In the genomic region with DNA sequence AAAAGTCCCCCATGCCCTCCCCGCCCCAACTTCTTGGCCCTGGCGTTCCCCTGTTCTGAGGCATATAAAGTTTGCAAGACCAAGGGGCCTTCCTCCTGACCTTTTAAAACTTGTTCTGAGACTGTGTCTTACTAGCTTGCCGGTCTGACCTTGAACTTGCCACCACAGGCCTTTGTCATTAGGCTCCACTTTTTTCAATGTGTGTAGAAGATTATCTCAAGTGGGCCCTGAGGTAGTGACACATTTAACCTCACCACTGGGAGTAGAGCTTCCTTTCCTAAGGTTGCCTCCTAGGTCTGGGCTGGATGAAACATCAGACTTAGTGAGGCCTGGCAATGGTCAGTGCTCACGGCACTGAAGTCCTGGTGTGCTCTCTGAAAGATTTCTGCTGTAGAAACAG, we compare ENCODE assay signal across 15 mouse cellular contexts.
DNase-seq lines count a peak whose midpoint lies in the region; ATAC-seq and TF ChIP-seq lines count a peak whose summit lies in the region.
"Had no signal": no experiment of that assay in that cellular context is flagged by ENCODE, and none has a peak within 500 bp of the region (broad histone marks: within the 10 kb centered on the region; RNA-seq: fewer than 3 reads in every experiment).

No protein-coding gene starts in this region.

- H3K4me3 ChIP-seq in heart, adult 2 months: no peak overlapping the region
- no peak overlapping the region for H3K4me3 ChIP-seq in kidney, embryonic 15.5 days (replicated peaks)
- no peak overlapping the region for H3K4me3 ChIP-seq in heart, postnatal 0 days (ENCODE audit: low read depth, low read length)
- H3K4me3 ChIP-seq: intestine, embryonic 15.5 days had no signal

- H3K36me3 ChIP-seq in heart, adult 2 months (ENCODE audit: control insufficient read depth, insufficient read depth, low read length): peaks cover 9% of the 10 kb centered on the region
- H3K36me3 ChIP-seq in kidney, embryonic 15.5 days: peaks cover 36% of the 10 kb centered on the region
- H3K36me3 ChIP-seq in heart, postnatal 0 days (replicated peaks; ENCODE audit: control insufficient read depth, insufficient read depth, low read length): peaks cover 21% of the 10 kb centered on the region
- H3K36me3 ChIP-seq: intestine, embryonic 15.5 days had no signal

- no peak for TF ChIP-seq EP300 in heart, adult 2 months (IDR thresholded peaks at IDR 0.05; ENCODE audit: insufficient read depth, low read depth, low read length)
- no peak for TF ChIP-seq EP300 in heart, postnatal 0 days (IDR thresholded peaks at IDR 0.05; ENCODE audit: low read depth)

- intact Hi-C loops in heart, adult 2 months (cut with DNase I): loop anchor here (5.0 kb wide), 1 partner anchor 110 kb away; no protein-coding TSS in a partner anchor
- intact Hi-C loops in heart, postnatal 25 days (cut with DNase I): loop anchor here (5.0 kb wide), 1 partner anchor 110 kb away; no protein-coding TSS in a partner anchor

- no peak overlapping the region for H3K4me2 ChIP-seq in kidney, embryonic 15.5 days
- no peak overlapping the region for H3K4me2 ChIP-seq in heart, postnatal 0 days (ENCODE audit: low read depth, low read length)
- H3K4me2 ChIP-seq: intestine, embryonic 15.5 days had no signal

- no peak overlapping the region for H3K9ac ChIP-seq in heart, adult 2 months (ENCODE audit: low read depth, low read length)
- H3K9ac ChIP-seq in kidney, embryonic 15.5 days: no peak overlapping the region
- H3K9ac ChIP-seq in heart, postnatal 0 days (replicated peaks; ENCODE audit: low read depth, low read length): no peak overlapping the region
- H3K9ac ChIP-seq: intestine, embryonic 15.5 days had no signal

- no peaks in the 10 kb centered on the region for H3K27me3 ChIP-seq in heart, adult 2 months (ENCODE audit: control insufficient read depth, insufficient read depth, low read length)
- H3K27me3 ChIP-seq in kidney, embryonic 15.5 days: no peaks in the 10 kb centered on the region
- H3K27me3 ChIP-seq in heart, postnatal 0 days (ENCODE audit: control insufficient read depth, insufficient read depth, low read length): no peaks in the 10 kb centered on the region
- H3K27me3 ChIP-seq: intestine, embryonic 15.5 days had no signal

- no peaks in the 10 kb centered on the region for H3K79me2 ChIP-seq in heart, adult 2 months (replicated peaks; ENCODE audit: control insufficient read depth, insufficient read depth, low read length)

- no peaks in the 10 kb centered on the region for H3K4me1 ChIP-seq in heart, adult 2 months (ENCODE audit: control insufficient read depth, insufficient read depth, low read length)
- peaks cover 12% of the 10 kb centered on the region for H3K4me1 ChIP-seq in kidney, embryonic 15.5 days
- H3K4me1 ChIP-seq in heart, postnatal 0 days (ENCODE audit: control insufficient read depth, insufficient read depth): peaks cover 26% of the 10 kb centered on the region

- no peak for ATAC-seq in kidney, embryonic 15.5 days (replicated peaks; ENCODE audit: low FRiP score)
- ATAC-seq in heart, postnatal 0 days (ENCODE audit: insufficient read depth, low read depth): peak; percentile 16; the same call in 1 of the 2 replicates
- ATAC-seq: forebrain, embryonic 14.5 days; lung, postnatal 0 days had no signal

- WGBS in heart, adult 2 months: 77% methylated on average over 4 of the region's 4 CpGs
- WGBS in kidney, embryonic 15.5 days: 93% methylated on average over 4 of the region's 4 CpGs
- WGBS in heart, postnatal 0 days: 60% methylated on average over 4 of the region's 4 CpGs

- peak overlapping the region; percentile 26 for H3K27ac ChIP-seq in heart, adult 2 months
- peak overlapping the region; percentile 89; the same call in 1 of the 2 replicates for H3K27ac ChIP-seq in kidney, embryonic 15.5 days
- H3K27ac ChIP-seq in heart, postnatal 0 days (ENCODE audit: low read depth): peak overlapping the region; percentile 88

- no peak for TF ChIP-seq POLR2A in heart, adult 2 months (IDR thresholded peaks at IDR 0.05; ENCODE audit: insufficient read depth, low read depth, low read length)

- no peaks in the 10 kb centered on the region for H3K9me3 ChIP-seq in kidney, embryonic 15.5 days (replicated peaks)
- no peaks in the 10 kb centered on the region for H3K9me3 ChIP-seq in heart, postnatal 0 days (replicated peaks; ENCODE audit: control insufficient read depth, low read length)
- H3K9me3 ChIP-seq: intestine, embryonic 15.5 days had no signal

- TF ChIP-seq CTCF in heart, adult 2 months (IDR thresholded peaks at IDR 0.05): no peak
- no peak for TF ChIP-seq CTCF in heart, postnatal 0 days (IDR thresholded peaks at IDR 0.05; ENCODE audit: low read depth)

- no peak for DNase-seq in heart, adult 2 months
- DNase-seq in heart, postnatal 25 days (ENCODE audit: low spot score): no peak
- DNase-seq in kidney, adult 18-20 months: no peak
- peak; percentile 23 for DNase-seq in ES-CJ7 (ENCODE audit: low read depth, low spot score)
- peak; percentile 40 for DNase-seq in heart, postnatal 0 days (ENCODE audit: low spot score)
- no peak for DNase-seq in thymus, postnatal 4 days
- DNase-seq: cerebellum, adult 18-20 months; kidney, postnatal 10 days; layer of hippocampus, adult 9-11 months; right cerebral cortex, postnatal 4 days; thymus, adult 2 months had no signal

Comparison
In these comparisons a context has a peak if more than half of its experiments do, and no peak if none do; other contexts are left out.
1. DNase-seq: peak in ES-CJ7 (single experiment) and heart, postnatal 0 days (single experiment); none in heart, adult 2 months (0 of 2), heart, postnatal 25 days (single experiment), kidney, adult 18-20 months (single experiment) and thymus, postnatal 4 days (single experiment).
2. H3K27ac ChIP-seq: peak in every context shown above with its lines; median percentile 89 in kidney, embryonic 15.5 days; 88 in heart, postnatal 0 days; 26 in heart, adult 2 months.